29 mouse cellular contexts compared by ENCODE assay signal in genomic region chr8:66690402-66690801, GRCm38 (mm10). TPM values are rescaled to one million over a fixed set of nuclear protein-coding genes. Genes with fewer than 3 reads are reported as not detected.
"Had no signal": no experiment of that assay in that cellular context is flagged by ENCODE, and none has a peak within 500 bp of the region (broad histone marks: within the 10 kb centered on the region; RNA-seq: fewer than 3 reads in every experiment).

No protein-coding gene starts in this region.

- H3K4me1 ChIP-seq: intestine, embryonic 15.5 days had no signal

- H3K4me2 ChIP-seq: heart, embryonic 11.5 days; heart, embryonic 13.5 days; heart, embryonic 15.5 days; hindbrain, embryonic 14.5 days; intestine, embryonic 15.5 days; kidney, embryonic 15.5 days; limb, embryonic 13.5 days had no signal

- H3K4me3 ChIP-seq: heart, adult 2 months; heart, embryonic 13.5 days; heart, embryonic 15.5 days; intestine, embryonic 15.5 days; kidney, embryonic 15.5 days; limb, embryonic 13.5 days had no signal

- H3K27ac ChIP-seq: heart, adult 2 months; heart, embryonic 13.5 days; heart, embryonic 15.5 days; hindbrain, embryonic 14.5 days; intestine, embryonic 15.5 days; kidney, embryonic 15.5 days; kidney, postnatal 0 days; limb, embryonic 13.5 days had no signal

- H3K36me3 ChIP-seq: heart, embryonic 13.5 days; heart, embryonic 15.5 days; intestine, embryonic 15.5 days; kidney, embryonic 15.5 days; limb, embryonic 13.5 days had no signal

- ATAC-seq: forebrain, postnatal 0 days; hindbrain, embryonic 16.5 days; inflammation-experienced regulatory T-cells, adult 6 months; intestine, embryonic 15.5 days; intestine, postnatal 0 days had no signal

- DNase-seq: forebrain, postnatal 0 days; gastrocnemius, postnatal 14 days; gastrocnemius, postnatal 36 days; heart, adult 11 months; heart, adult 2 months; heart, postnatal 14 days; heart, postnatal 36 days; kidney, adult 2 months; kidney, adult 9 months; kidney, postnatal 14 days; kidney, postnatal 36 days; layer of hippocampus, adult 9-11 months; layer of hippocampus, postnatal 36 days; left cerebral cortex, postnatal 4 days had no signal

- H3K9ac ChIP-seq: forebrain, postnatal 0 days; heart, embryonic 13.5 days; heart, embryonic 15.5 days; hindbrain, embryonic 14.5 days; intestine, embryonic 15.5 days; kidney, embryonic 15.5 days; limb, embryonic 13.5 days had no signal

- H3K9me3 ChIP-seq: heart, embryonic 13.5 days; heart, embryonic 15.5 days; intestine, embryonic 15.5 days; kidney, embryonic 15.5 days; limb, embryonic 13.5 days had no signal

RNA-seq across cellular contexts. Expression of gene Npy5r, which starts 2.5 kb away (rescaled TPM):
- polyA plus RNA-seq: gonadal fat pad, adult 2 months; heart, adult 2 months; heart, embryonic 11.5 days; heart, embryonic 13.5 days; heart, embryonic 15.5 days; heart, postnatal 0 days; hindbrain, embryonic 11.5 days; inflammation-experienced regulatory T-cells, adult 6 months; intestine, embryonic 15.5 days; kidney, embryonic 15.5 days; kidney, postnatal 0 days; large intestine, adult 2 months had no signal

RNA-seq across cellular contexts. Expression of gene Npy1r, which starts 6.6 kb away (rescaled TPM):
- polyA plus RNA-seq: inflammation-experienced regulatory T-cells, adult 6 months had no signal
